7 mouse cellular contexts compared by ENCODE assay signal in the genomic region with DNA sequence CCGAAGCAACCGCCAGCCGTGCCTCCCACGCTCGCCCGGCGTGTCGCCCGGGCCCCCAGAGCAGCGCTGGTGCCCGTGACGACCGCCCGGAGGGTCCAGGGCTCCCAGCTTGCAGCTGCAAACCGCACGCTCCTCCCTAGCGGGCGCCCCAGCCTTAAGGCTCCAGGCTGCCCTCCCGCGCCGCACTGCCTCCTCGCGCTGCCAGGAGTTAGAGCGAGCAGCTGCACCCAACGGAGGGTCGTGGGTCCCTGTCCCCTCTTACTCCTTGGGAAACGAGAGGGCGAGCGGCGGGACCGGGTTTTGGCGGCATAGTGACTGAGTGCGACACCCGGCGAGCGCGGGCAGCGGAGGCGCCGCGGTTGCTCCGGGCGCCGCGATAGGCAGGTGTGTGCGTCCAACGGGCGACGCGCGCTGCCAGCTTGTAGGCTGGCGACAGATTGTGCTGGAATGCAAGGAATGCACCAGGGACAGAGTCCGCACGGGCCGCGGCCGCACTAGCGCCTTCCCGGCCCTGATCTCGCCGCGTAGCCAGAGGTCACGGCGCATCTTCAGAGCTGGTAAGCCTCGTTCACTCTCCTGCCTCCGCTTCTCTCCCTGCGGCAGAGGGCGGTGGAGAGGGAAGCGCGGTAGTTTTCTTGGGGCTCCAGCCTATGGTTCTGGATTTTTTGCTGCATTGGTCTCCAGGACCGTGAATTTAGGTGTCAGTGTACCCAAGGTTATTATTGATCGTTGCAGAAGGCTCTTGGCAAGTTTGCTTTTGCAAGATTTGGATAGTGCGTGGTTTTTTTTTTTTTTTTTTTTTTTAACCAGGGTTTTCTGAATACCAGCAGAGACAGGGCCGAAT. TPM values are rescaled to one million over a fixed set of nuclear protein-coding genes. Genes with fewer than 3 reads are reported as not detected.
DNase-seq lines count a peak whose midpoint lies in the region.

No protein-coding gene starts in this region.

- peak overlapping the region; percentile 96 for H3K27ac ChIP-seq in midbrain, embryonic 10.5 days (replicated peaks)

- H3K4me1 ChIP-seq in midbrain, embryonic 10.5 days: peaks cover 28% of the 10 kb centered on the region

- peak overlapping the region; percentile 94 for H3K4me3 ChIP-seq in midbrain, embryonic 10.5 days

- H3K9me3 ChIP-seq in midbrain, embryonic 10.5 days (replicated peaks): no peaks in the 10 kb centered on the region

- intact Hi-C loops in left cerebral cortex, postnatal 4 days (cut with DNase I): loop anchor here (5.0 kb wide), 1 partner anchor 256 kb away; no protein-coding TSS in a partner anchor

- peak; percentile 54 for DNase-seq in adrenal gland, adult 8-10 months
- peak; percentile 53 for DNase-seq in embryo, embryonic 11.5 days (ENCODE audit: low read depth, low spot score)
- DNase-seq in heart, adult 11 months: peak; percentile 97
- peak; percentile 81 for DNase-seq in kidney, adult 11 months
- peak; percentile 67 for DNase-seq in left cerebral cortex, postnatal 4 days
- peak; percentile 79 for DNase-seq in midbrain, embryonic 10.5 days (ENCODE audit: low spot score)
- DNase-seq in skeletal muscle tissue, adult 2 months (ENCODE audit: low read depth, low spot score): peak; percentile 3

- no peaks in the 10 kb centered on the region for H3K27me3 ChIP-seq in midbrain, embryonic 10.5 days (ENCODE audit: low read depth, poor library complexity, severe bottlenecking)

- 0 out of 2 replicates have a peak, but pooled peaks cover 2% of the 10 kb centered on the region for H3K36me3 ChIP-seq in midbrain, embryonic 10.5 days

- under 1% methylated on average over 74 of the region's 74 CpGs for WGBS in midbrain, embryonic 10.5 days

RNA-seq across cellular contexts. Expression of gene Pkp4, which starts 1.0 kb away (rescaled TPM):
- total RNA-seq in adrenal gland, adult 8-10 months (2022): 10 to 100 TPM; 40.7 to 55.5 (median 45.6) TPM
- 100 to 1,000 TPM; 165 to 170 TPM for total RNA-seq in left cerebral cortex, postnatal 4 days (2021)
- 18.7 and 19.1 TPM in 2 replicates for polyA plus RNA-seq in midbrain, embryonic 10.5 days (2016; fragmentation: Nextera tagmentation; extraction: Ambion mirVana)

RNA-seq across cellular contexts. Expression of gene Ccdc148, which starts 1.2 kb away (rescaled TPM):
- 1 to 10 TPM; 1.1 to 2.9 (median 2.2) TPM for total RNA-seq in adrenal gland, adult 8-10 months (2022)
- total RNA-seq in left cerebral cortex, postnatal 4 days (2021): 10 to 100 TPM; 10.9 to 11.4 TPM
- polyA plus RNA-seq in midbrain, embryonic 10.5 days (2016; fragmentation: Nextera tagmentation; extraction: Ambion mirVana): 0.89 and 1.4 TPM in 2 replicates

Comparison
In these comparisons a context has a peak if more than half of its experiments do, and no peak if none do; other contexts are left out.
1. Peak in every context shown above with its lines: DNase-seq, H3K4me3 ChIP-seq and H3K27ac ChIP-seq.
2. DNase-seq: peak in every context shown above with its lines; median percentile 97 in heart, adult 11 months; 81 in kidney, adult 11 months; 79 in midbrain, embryonic 10.5 days; 67 in left cerebral cortex, postnatal 4 days; 54 in adrenal gland, adult 8-10 months; 53 in embryo, embryonic 11.5 days; 3 in skeletal muscle tissue, adult 2 months.